Mouse (Mus musculus): ENCODE data around the gene Fam98c. TPM values are rescaled to one million over a fixed set of nuclear protein-coding genes. Genes with fewer than 3 reads are reported as not detected.
"Not testable (repeated sequence)": the region's sequence is repeated elsewhere in the genome, so short reads cannot be mapped to it uniquely, and the experiment has no call there.

Gene Fam98c
- polyA plus RNA-seq, 1 experiment from 2014 or later = 53.1 TPM

- Histone ChIP-seq H3K4me1 (peaks cover 15% of the 10 kb centered on the region), H3K9ac (replicated peaks) (no peak overlapping the region), H3K4me2 (no peak overlapping the region), H3K9me3 (replicated peaks) (no peaks in the 10 kb centered on the region), H3K27ac (replicated peaks) (no peak overlapping the region), H3K4me3 (replicated peaks) (no peak overlapping the region), H3K27me3 (replicated peaks) (peaks cover under 1% of the 10 kb centered on the region; the same call in 1 of the 2 replicates), H3K36me3 (0 out of 2 replicates have a peak, but pooled peaks cover 5% of the 10 kb centered on the region)
- no peak for ATAC-seq (ENCODE audit: low FRiP score)
- 98% methylated on average over 14 of the region's 14 CpGs for WGBS
Measured at GRCm38 (mm10) chr7:29154018-29154720, 1.9 kb downstream of the Fam98c start.

GRCm38 (mm10) chr7:29151486-29151885, 4.5 kb downstream of the Fam98c start:
- Histone ChIP-seq H3K4me1 (peaks cover 13% of the 10 kb centered on the region), H3K9ac (replicated peaks) (no peak overlapping the region), H3K36me3 (0 out of 2 replicates have a peak, but pooled peaks cover 5% of the 10 kb centered on the region), H3K4me3 (replicated peaks) (no peak overlapping the region), H3K9me3 (replicated peaks) (no peaks in the 10 kb centered on the region), H3K27ac (replicated peaks) (no peak overlapping the region), H3K4me2 (no peak overlapping the region), H3K27me3 (replicated peaks) (no peaks in the 10 kb centered on the region)
- 69% methylated on average over 10 of the region's 10 CpGs for WGBS
- no peak for ATAC-seq (ENCODE audit: low FRiP score)

DNA sequence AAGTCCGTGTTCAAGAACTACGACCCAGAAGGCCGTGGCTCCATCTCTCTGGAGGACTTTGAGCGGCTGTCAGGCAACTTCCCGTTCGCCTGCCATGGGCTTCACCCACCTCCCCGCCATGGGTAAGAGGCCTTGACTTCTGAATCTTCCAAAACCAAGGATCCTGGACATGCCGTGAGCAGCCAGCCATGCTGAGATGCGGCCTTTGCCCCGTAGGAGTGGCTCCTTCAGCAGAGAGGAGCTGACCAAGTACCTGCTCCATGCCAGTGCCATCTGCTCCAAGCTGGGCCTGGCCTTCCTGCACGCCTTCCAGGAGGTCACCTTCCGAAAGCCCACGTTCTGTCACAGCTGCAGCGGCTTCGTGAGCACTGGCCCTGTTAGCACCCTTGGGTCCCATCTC, 7.3 kb downstream of the Fam98c start:
- H3K9me3 ChIP-seq (replicated peaks) = no peaks in the 10 kb centered on the region
- no peak overlapping the region for H3K27ac ChIP-seq (replicated peaks)
- H3K4me3 ChIP-seq (replicated peaks) = no peak overlapping the region
- no peak overlapping the region for H3K9ac ChIP-seq (replicated peaks)
- H3K27me3 ChIP-seq (replicated peaks) = no peaks in the 10 kb centered on the region
- no peaks in the 10 kb centered on the region for H3K4me1 ChIP-seq
- ATAC-seq (ENCODE audit: low FRiP score) = no peak
- WGBS = 91% methylated on average over 15 of the region's 15 CpGs
- no peaks in the 10 kb centered on the region for H3K36me3 ChIP-seq
- H3K4me2 ChIP-seq = no peak overlapping the region

- no peak overlapping the region for H3K4me3 ChIP-seq (replicated peaks)
- H3K4me2 ChIP-seq = no peak overlapping the region
- WGBS = 88% methylated on average over 7 of the region's 7 CpGs
- H3K36me3 ChIP-seq = no peaks in the 10 kb centered on the region
- no peaks in the 10 kb centered on the region for H3K9me3 ChIP-seq (replicated peaks)
- no peak overlapping the region for H3K27ac ChIP-seq (replicated peaks)
- no peaks in the 10 kb centered on the region for H3K27me3 ChIP-seq (replicated peaks)
- H3K4me1 ChIP-seq = no peaks in the 10 kb centered on the region
- no peak for ATAC-seq (ENCODE audit: low FRiP score)
- no peak overlapping the region for H3K9ac ChIP-seq (replicated peaks)
Measured at GRCm38 (mm10) chr7:29146625-29147367, 9.2 kb downstream of the Fam98c start.

GRCm38 (mm10) chr7:29144006-29144405, 12.0 kb downstream of the Fam98c start:
- Histone ChIP-seq H3K27ac (replicated peaks) (no peak overlapping the region), H3K4me1 (no peaks in the 10 kb centered on the region), H3K4me3 (replicated peaks) (no peak overlapping the region), H3K9me3 (replicated peaks) (no peaks in the 10 kb centered on the region), H3K9ac (replicated peaks) (no peak overlapping the region), H3K36me3 (no peaks in the 10 kb centered on the region), H3K4me2 (no peak overlapping the region), H3K27me3 (replicated peaks) (no peaks in the 10 kb centered on the region)
- 96% methylated on average over 4 of the region's 4 CpGs for WGBS
- ATAC-seq (ENCODE audit: low FRiP score) = no peak

DNA sequence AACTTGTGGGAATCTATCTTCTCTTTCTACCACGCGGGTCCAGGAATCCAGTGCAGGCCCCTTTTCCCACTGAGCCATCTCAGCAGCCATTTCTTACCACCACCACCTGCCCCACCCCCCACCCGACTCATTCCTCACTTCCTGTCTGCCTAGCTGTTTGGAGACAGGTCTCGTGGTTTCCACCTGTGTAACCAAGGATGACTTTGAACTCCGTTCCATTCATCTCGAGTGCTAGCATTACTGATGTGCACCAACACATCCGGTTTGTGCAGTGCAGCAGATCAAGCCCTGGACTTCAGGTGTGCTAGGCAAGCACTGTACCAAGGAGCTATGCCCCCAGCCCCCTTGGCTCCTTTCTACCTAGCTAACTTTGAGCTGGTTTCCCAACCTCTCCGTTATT, 14.6 kb downstream of the Fam98c start:
- ATAC-seq (ENCODE audit: low FRiP score) = no peak
- no peak overlapping the region for H3K4me2 ChIP-seq
- peaks cover 5% of the 10 kb centered on the region; the same call in 1 of the 2 replicates for H3K27me3 ChIP-seq (replicated peaks)
- no peaks in the 10 kb centered on the region for H3K36me3 ChIP-seq
- H3K9ac ChIP-seq (replicated peaks) = no peak overlapping the region
- 90% methylated on average over 8 of the region's 8 CpGs for WGBS
- no peaks in the 10 kb centered on the region for H3K9me3 ChIP-seq (replicated peaks)
- no peaks in the 10 kb centered on the region for H3K4me1 ChIP-seq
- H3K4me3 ChIP-seq (replicated peaks) = no peak overlapping the region
- no peak overlapping the region for H3K27ac ChIP-seq (replicated peaks)

GRCm38 (mm10) chr7:29139237-29139636, 16.8 kb downstream of the Fam98c start:
- H3K9ac ChIP-seq (replicated peaks); ATAC-seq (ENCODE audit: low FRiP score); H3K9me3 ChIP-seq (replicated peaks); H3K27ac ChIP-seq (replicated peaks); H3K4me3 ChIP-seq (replicated peaks); H3K36me3 ChIP-seq; H3K4me2 ChIP-seq: not testable (repeated sequence)
- WGBS = 93% methylated on average over 3 of the region's 4 CpGs
- Histone ChIP-seq H3K4me1 (peaks cover 11% of the 10 kb centered on the region), H3K27me3 (replicated peaks) (peaks cover 20% of the 10 kb centered on the region)

DNA sequence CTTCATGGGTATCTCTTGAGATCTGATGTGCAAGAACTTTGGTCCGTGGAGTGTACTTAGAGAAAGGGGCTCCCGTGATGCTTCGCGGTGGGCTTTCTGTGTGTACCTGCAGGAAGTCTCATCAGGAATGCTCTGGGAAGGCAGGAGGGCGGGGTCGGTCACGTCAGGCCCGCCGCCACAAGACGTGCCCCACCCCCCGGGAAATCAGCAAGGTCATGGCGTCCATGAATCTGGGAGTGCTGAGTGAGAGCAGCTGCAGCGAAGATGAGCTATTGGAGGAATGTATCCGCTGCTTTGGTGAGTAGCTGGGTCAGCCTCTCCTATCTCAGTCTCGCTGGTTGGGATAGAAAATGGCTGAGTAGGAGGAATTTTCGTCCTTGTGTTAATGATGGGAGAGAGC, 18.6 kb downstream of the Fam98c start:
- H3K4me1 ChIP-seq = peaks cover 12% of the 10 kb centered on the region
- no peak overlapping the region for H3K9ac ChIP-seq (replicated peaks)
- H3K36me3 ChIP-seq = no peaks in the 10 kb centered on the region
- H3K27ac ChIP-seq (replicated peaks) = no peak overlapping the region
- H3K4me2 ChIP-seq = no peak overlapping the region
- WGBS = 47% methylated on average over 16 of the region's 16 CpGs
- no peak overlapping the region for H3K4me3 ChIP-seq (replicated peaks)
- H3K27me3 ChIP-seq (replicated peaks) = peaks cover 20% of the 10 kb centered on the region
- no peak for ATAC-seq (ENCODE audit: low FRiP score)
- no peaks in the 10 kb centered on the region for H3K9me3 ChIP-seq (replicated peaks)

DNA sequence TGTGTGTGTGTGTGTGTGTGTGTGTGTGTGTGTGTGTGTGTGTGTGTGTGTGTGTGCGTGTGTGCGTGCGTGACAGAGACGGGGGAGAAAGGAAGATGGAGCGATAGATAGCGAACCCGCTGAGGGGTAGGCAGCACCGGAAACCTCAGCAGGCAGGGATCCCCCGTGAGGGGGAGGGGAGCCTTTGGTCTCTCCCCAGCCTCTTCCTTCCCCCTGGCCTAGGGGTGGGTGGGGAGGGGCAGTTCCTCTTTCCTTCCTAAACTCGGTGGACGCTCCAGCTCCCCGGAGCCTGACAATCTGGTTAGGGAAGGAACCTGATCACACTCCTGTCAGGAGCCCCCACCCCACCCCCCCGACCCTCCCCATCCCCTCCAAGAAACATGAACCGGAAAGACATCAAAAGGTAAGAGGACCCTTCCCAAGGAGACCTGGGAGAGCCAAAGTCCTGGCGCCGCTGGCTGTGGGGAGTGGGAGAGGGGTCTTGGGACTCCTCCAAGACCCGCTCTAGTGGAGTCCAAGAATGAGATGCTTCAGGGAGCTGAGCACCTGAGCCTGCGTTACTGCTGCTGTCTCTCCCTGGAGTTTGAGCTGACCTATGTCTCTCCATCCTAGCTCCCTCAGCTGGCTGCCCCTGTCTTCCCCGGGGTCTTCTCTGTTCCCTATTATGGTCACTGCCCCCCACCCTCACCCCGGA, 21.2 kb downstream of the Fam98c start, which contains the start of gene Rasgrp4:
Gene Rasgrp4, plus strand, starts transcription at position 159 of the 694 bp plus-strand sequence.
- Histone ChIP-seq H3K27me3 (replicated peaks) (peaks cover 20% of the 10 kb centered on the region), H3K9me3 (replicated peaks) (no peaks in the 10 kb centered on the region), H3K27ac (replicated peaks) (no peak within 1 kb of the TSS), H3K9ac (replicated peaks) (0 out of 2 replicates have a peak within 1 kb of the TSS, but pooled peaks have one; percentile 28), H3K36me3 (no peaks in the 10 kb centered on the region), H3K4me3 (replicated peaks) (peak within 1 kb of the TSS; percentile 24), H3K4me1 (peaks cover 12% of the 10 kb centered on the region), H3K4me2 (peak within 1 kb of the TSS; percentile 53)
- no peak; the same call in 1 of the 2 replicates for ATAC-seq (ENCODE audit: low FRiP score)
- 2% methylated on average over 15 of the region's 20 CpGs for WGBS

DNA sequence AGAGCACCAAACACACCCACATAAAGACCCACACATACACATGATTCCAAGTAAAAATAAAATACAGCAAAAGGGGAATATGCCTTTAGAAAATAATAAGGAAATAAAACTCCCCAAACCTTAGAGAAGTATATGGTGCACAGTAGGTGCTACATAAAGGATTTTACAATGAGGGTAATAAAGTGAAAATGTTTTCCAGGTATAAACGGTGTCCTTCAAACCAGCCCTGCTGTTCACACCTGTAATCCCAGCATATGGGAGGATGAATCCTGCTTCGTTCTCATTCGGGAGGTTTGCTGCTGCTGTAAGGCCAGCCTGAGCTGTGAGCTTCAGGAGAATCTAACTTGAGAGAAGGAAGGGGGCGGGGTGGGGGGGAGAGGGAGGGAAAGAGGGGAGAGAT, 21.8 kb downstream of the Fam98c start:
- no peaks in the 10 kb centered on the region for H3K36me3 ChIP-seq

DNA sequence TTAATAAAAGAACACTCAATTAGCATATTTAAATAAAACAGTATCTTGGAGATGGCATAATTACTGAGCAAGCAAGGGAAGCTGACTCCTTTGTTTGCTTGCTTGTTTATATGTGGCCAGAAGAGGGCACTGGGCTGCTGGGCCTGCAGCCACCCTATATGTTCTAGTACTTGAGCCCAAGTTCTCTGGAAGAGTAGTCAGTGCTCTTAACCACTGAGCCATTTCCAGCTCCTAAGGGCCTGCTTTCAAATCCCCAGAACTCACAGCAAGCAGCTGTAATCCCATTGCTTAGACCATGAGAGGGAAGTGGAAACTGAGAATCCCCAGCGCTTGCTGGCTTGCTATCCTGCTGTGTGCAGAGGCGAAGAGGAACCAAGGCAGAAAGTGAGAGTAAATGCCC, 27.3 kb downstream of the Fam98c start:
- H3K27ac ChIP-seq (replicated peaks) = no peak overlapping the region
- H3K4me1 ChIP-seq = peaks cover 8% of the 10 kb centered on the region; the same call in 1 of the 2 replicates
- H3K9ac ChIP-seq (replicated peaks) = no peak overlapping the region
- peaks cover 8% of the 10 kb centered on the region; the same call in 1 of the 2 replicates for H3K27me3 ChIP-seq (replicated peaks)
- H3K4me2 ChIP-seq = no peak overlapping the region
- no peak for ATAC-seq (ENCODE audit: low FRiP score)
- H3K36me3 ChIP-seq = no peaks in the 10 kb centered on the region
- no peaks in the 10 kb centered on the region for H3K9me3 ChIP-seq (replicated peaks)
- H3K4me3 ChIP-seq (replicated peaks) = no peak overlapping the region
- WGBS = 75% methylated on average over 2 of the region's 2 CpGs

More for the DNA sequence above, 21.8 kb downstream of the Fam98c start:
- ATAC-seq (ENCODE audit: low FRiP score) = no peak
- peak overlapping the region; percentile 53 for H3K4me2 ChIP-seq
- no peaks in the 10 kb centered on the region for H3K9me3 ChIP-seq (replicated peaks)
- H3K27ac ChIP-seq (replicated peaks) = no peak overlapping the region
- H3K4me3 ChIP-seq (replicated peaks) = peak overlapping the region; percentile 24
- WGBS = 4% methylated on average over 4 of the region's 4 CpGs
- peaks cover 20% of the 10 kb centered on the region for H3K27me3 ChIP-seq (replicated peaks)
- H3K9ac ChIP-seq (replicated peaks) = no peak overlapping the region
- H3K4me1 ChIP-seq = peaks cover 12% of the 10 kb centered on the region
